In the genomic region with DNA sequence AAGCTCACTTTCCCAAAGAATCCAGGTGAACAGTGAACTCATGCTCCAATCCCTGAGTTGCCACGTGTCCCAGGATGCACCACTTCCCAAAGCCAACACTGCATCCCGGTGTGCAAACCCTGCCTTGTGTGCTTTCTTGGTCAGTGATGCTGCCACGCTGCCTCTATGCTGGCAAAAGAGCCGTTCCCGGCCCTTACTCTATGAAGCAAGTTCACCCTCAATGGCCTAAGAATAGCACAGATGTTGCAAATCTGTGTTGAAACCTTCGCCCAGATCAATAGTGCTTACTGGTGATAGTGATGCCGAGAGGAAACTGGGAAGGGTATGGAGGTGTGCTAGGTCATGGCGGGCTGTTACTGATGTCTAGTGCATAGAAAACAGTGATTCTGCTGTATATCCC, we compare ENCODE assay signal across 17 mouse cellular contexts.
"Had no signal": no experiment of that assay in that cellular context is flagged by ENCODE, and none has a peak within 500 bp of the region (broad histone marks: within the 10 kb centered on the region; RNA-seq: fewer than 3 reads in every experiment).

No protein-coding gene starts in this region.

- H3K27ac ChIP-seq: neural tube, embryonic 12.5 days; neural tube, embryonic 13.5 days; neural tube, embryonic 15.5 days; stomach, embryonic 15.5 days; stomach, postnatal 0 days had no signal

- H3K36me3 ChIP-seq: neural tube, embryonic 12.5 days; neural tube, embryonic 13.5 days; neural tube, embryonic 15.5 days; stomach, embryonic 15.5 days had no signal

- H3K9me3 ChIP-seq: neural tube, embryonic 12.5 days; neural tube, embryonic 13.5 days; neural tube, embryonic 15.5 days; stomach, embryonic 15.5 days had no signal

- H3K9ac ChIP-seq: neural tube, embryonic 12.5 days; neural tube, embryonic 13.5 days; neural tube, embryonic 15.5 days; stomach, embryonic 15.5 days had no signal

- H3K4me2 ChIP-seq: neural tube, embryonic 12.5 days; neural tube, embryonic 13.5 days; neural tube, embryonic 15.5 days; stomach, embryonic 15.5 days had no signal

- H3K4me3 ChIP-seq: neural tube, embryonic 12.5 days; neural tube, embryonic 13.5 days; neural tube, embryonic 15.5 days; stomach, embryonic 15.5 days had no signal

- H3K4me1 ChIP-seq: neural tube, embryonic 12.5 days; neural tube, embryonic 15.5 days; stomach, embryonic 15.5 days had no signal

- H3K27me3 ChIP-seq: neural tube, embryonic 12.5 days; stomach, embryonic 15.5 days had no signal

- DNase-seq: retina, postnatal 1 day; right cerebral cortex, adult 18-20 months; right cerebral cortex, postnatal 14 days; right cerebral cortex, postnatal 25 days; right cerebral cortex, postnatal 4 days; spleen, adult 18-20 months; thymus, adult 18-20 months; thymus, adult 2 months; thymus, postnatal 14 days; thymus, postnatal 25 days; thymus, postnatal 36 days; thymus, postnatal 4 days had no signal
